In the genomic region with DNA sequence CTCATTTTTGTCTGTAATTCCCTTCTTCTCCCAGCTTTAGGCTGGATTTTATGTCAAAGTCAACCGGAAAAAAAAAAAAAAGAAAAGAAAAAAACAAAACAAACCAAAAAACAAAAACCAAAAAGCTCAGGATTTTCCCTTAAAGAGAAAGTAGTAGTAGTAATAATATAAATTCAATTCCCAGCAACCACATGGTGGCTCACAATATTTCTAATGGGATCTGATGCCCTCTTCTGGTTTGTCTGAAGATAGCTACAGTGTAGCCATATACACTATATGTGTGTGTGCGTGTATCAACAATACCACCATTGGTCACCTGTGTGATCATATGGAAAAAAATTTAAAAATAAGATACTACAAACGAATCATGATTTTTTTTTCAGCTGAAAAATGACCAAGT, we compare ENCODE assay signal across 22 mouse cellular contexts. TPM values are rescaled to one million over a fixed set of nuclear protein-coding genes. Genes with fewer than 3 reads are reported as not detected.
DNase-seq lines count a peak whose midpoint lies in the region; ATAC-seq and TF ChIP-seq lines count a peak whose summit lies in the region.
"Had no signal": no experiment of that assay in that cellular context is flagged by ENCODE, and none has a peak within 500 bp of the region (broad histone marks: within the 10 kb centered on the region; RNA-seq: fewer than 3 reads in every experiment).

No protein-coding gene starts in this region.

- peak; percentile 48 for TF ChIP-seq RAD21 in MEL (IDR thresholded peaks at IDR 0.05; ENCODE audit: low read depth, low read length)

- TF ChIP-seq POLR2A in MEL (IDR thresholded peaks at IDR 0.05; ENCODE audit: control insufficient read depth in 1 of 2, insufficient read depth in 1 of 2, low read depth in 1 of 2, low read length in 2 of 2, poor library complexity in 1 of 2) = no peak

- H3K4me3 ChIP-seq in heart, postnatal 0 days (ENCODE audit: low read depth, low read length) = no peak overlapping the region
- H3K4me3 ChIP-seq in liver, postnatal 0 days (ENCODE audit: low read depth, low read length) = no peak overlapping the region
- no peak overlapping the region for H3K4me3 ChIP-seq in liver, embryonic 11.5 days (ENCODE audit: low read depth, low read length)
- H3K4me3 ChIP-seq in MEL (ENCODE audit: control insufficient read depth in 1 of 2, insufficient read depth in 1 of 2, low read depth in 2 of 2, low read length in 2 of 2) = no peak overlapping the region
- H3K4me3 ChIP-seq: embryonic facial prominence, embryonic 12.5 days; erythroblast, embryonic 14.5 days; heart, embryonic 13.5 days; limb, embryonic 13.5 days; neural tube, embryonic 12.5 days had no signal

- 78% methylated on average over 3 of the region's 3 CpGs for WGBS in heart, postnatal 0 days
- WGBS in liver, postnatal 0 days (ENCODE audit: insufficient replicate concordance) = 77% methylated on average over 3 of the region's 3 CpGs
- WGBS in liver, embryonic 11.5 days = 78% methylated on average over 3 of the region's 3 CpGs

- H3K4me1 ChIP-seq in heart, postnatal 0 days (ENCODE audit: control insufficient read depth, insufficient read depth) = no peaks in the 10 kb centered on the region
- no peaks in the 10 kb centered on the region for H3K4me1 ChIP-seq in liver, postnatal 0 days (ENCODE audit: insufficient read depth)
- no peaks in the 10 kb centered on the region for H3K4me1 ChIP-seq in liver, embryonic 11.5 days (replicated peaks; ENCODE audit: control insufficient read depth, insufficient read depth, low read length)
- peaks cover 0 to 10% of the 10 kb centered on the region in 2 experiments; a peak in 3 of 4 replicates for H3K4me1 ChIP-seq in MEL (ENCODE audit: control insufficient read depth in 1 of 2, insufficient read depth in 2 of 2, low read length in 2 of 2)
- H3K4me1 ChIP-seq: embryonic facial prominence, embryonic 12.5 days; limb, embryonic 13.5 days; neural tube, embryonic 12.5 days had no signal

- no peak for ATAC-seq in heart, postnatal 0 days (ENCODE audit: insufficient read depth, low read depth)
- no peak for ATAC-seq in liver, postnatal 0 days
- ATAC-seq in liver, embryonic 11.5 days (replicated peaks; ENCODE audit: low FRiP score) = no peak
- ATAC-seq: forebrain, embryonic 14.5 days; hindbrain, embryonic 16.5 days had no signal

- no peaks in the 10 kb centered on the region for H3K79me2 ChIP-seq in MEL (ENCODE audit: control insufficient read depth, insufficient read depth, low read length, poor library complexity)

- no peak overlapping the region for H3K4me2 ChIP-seq in heart, postnatal 0 days (ENCODE audit: low read depth, low read length)
- H3K4me2 ChIP-seq in liver, postnatal 0 days (ENCODE audit: low read depth, low read length) = no peak overlapping the region
- no peak overlapping the region for H3K4me2 ChIP-seq in liver, embryonic 11.5 days
- H3K4me2 ChIP-seq: embryonic facial prominence, embryonic 12.5 days; heart, embryonic 13.5 days; limb, embryonic 13.5 days; neural tube, embryonic 12.5 days had no signal

- intact Hi-C loops in heart, postnatal 36 days (cut with DNase I) = no loop called here

- H3K9me3 ChIP-seq in heart, postnatal 0 days (replicated peaks; ENCODE audit: control insufficient read depth, low read length) = no peaks in the 10 kb centered on the region
- no peaks in the 10 kb centered on the region for H3K9me3 ChIP-seq in liver, postnatal 0 days (ENCODE audit: low read length)
- no peaks in the 10 kb centered on the region for H3K9me3 ChIP-seq in liver, embryonic 11.5 days (ENCODE audit: control insufficient read depth, low read length)
- no peaks in the 10 kb centered on the region for H3K9me3 ChIP-seq in MEL (replicated peaks; ENCODE audit: insufficient read depth, low read length)
- H3K9me3 ChIP-seq: embryonic facial prominence, embryonic 12.5 days; G1E; heart, embryonic 13.5 days; limb, embryonic 13.5 days; neural tube, embryonic 12.5 days had no signal

- TF ChIP-seq EP300 in heart, postnatal 0 days (IDR thresholded peaks at IDR 0.05; ENCODE audit: low read depth) = no peak
- no peak for TF ChIP-seq EP300 in liver, postnatal 0 days (IDR thresholded peaks at IDR 0.05; ENCODE audit: low read depth)
- no peak for TF ChIP-seq EP300 in MEL (IDR thresholded peaks at IDR 0.05; ENCODE audit: low read depth in 1 of 2, low read length in 2 of 2)

- peak; percentile 50 for TF ChIP-seq CTCF in heart, postnatal 0 days (IDR thresholded peaks at IDR 0.05; ENCODE audit: low read depth)
- TF ChIP-seq CTCF in liver, postnatal 0 days (IDR thresholded peaks at IDR 0.05; ENCODE audit: low read depth) = peak; percentile 48
- TF ChIP-seq CTCF in MEL (IDR thresholded peaks at IDR 0.05 in 2 of 3, conservative IDR thresholded peaks at IDR 0.05 in 1 of 3; ENCODE audit: control insufficient read depth in 1 of 3, insufficient read depth in 1 of 3, low read depth in 2 of 3, low read length in 3 of 3, poor library complexity in 1 of 3, severe bottlenecking in 1 of 3) = peak in 2 of 3 experiments; percentile 24 to 68; a peak in 3 of 6 replicates

- H3K36me3 ChIP-seq in heart, postnatal 0 days (replicated peaks; ENCODE audit: control insufficient read depth, insufficient read depth, low read length) = no peaks in the 10 kb centered on the region
- no peaks in the 10 kb centered on the region for H3K36me3 ChIP-seq in liver, postnatal 0 days (replicated peaks; ENCODE audit: insufficient read depth, low read length)
- H3K36me3 ChIP-seq in liver, embryonic 11.5 days (ENCODE audit: control insufficient read depth, insufficient read depth, low read length) = no peaks in the 10 kb centered on the region
- H3K36me3 ChIP-seq in MEL (ENCODE audit: control insufficient read depth in 1 of 2, insufficient read depth in 2 of 2, low read length in 2 of 2) = no peaks in the 10 kb centered on the region
- H3K36me3 ChIP-seq: embryonic facial prominence, embryonic 12.5 days; G1E; heart, embryonic 13.5 days; limb, embryonic 13.5 days; neural tube, embryonic 12.5 days had no signal

- no peak for DNase-seq in heart, postnatal 0 days (ENCODE audit: low spot score)
- DNase-seq in heart, postnatal 36 days = no peak
- no peak for DNase-seq in liver, postnatal 0 days
- DNase-seq in liver, embryonic 11.5 days (ENCODE audit: low spot score) = no peak
- peak; percentile 63 for DNase-seq in 416B (ENCODE audit: low read depth)
- DNase-seq in MEL (ENCODE audit: low read depth, low spot score) = peak; percentile 32
- DNase-seq in right cerebral cortex, postnatal 36 days (ENCODE audit: low spot score in 2 of 2) = no peak
- no peak for DNase-seq in frontal cortex, postnatal 36 days (ENCODE audit: low spot score in 2 of 2)
- DNase-seq: cerebellum, adult 8-10 months; heart, postnatal 4 days; kidney, adult 8-10 months; lung, postnatal 14 days; thymus, postnatal 36 days had no signal

- H3K27me3 ChIP-seq in heart, postnatal 0 days (ENCODE audit: control insufficient read depth, insufficient read depth, low read length) = no peaks in the 10 kb centered on the region; the same call in 1 of the 2 replicates
- H3K27me3 ChIP-seq in liver, postnatal 0 days (ENCODE audit: insufficient read depth, low read length) = no peaks in the 10 kb centered on the region
- H3K27me3 ChIP-seq in liver, embryonic 11.5 days (replicated peaks; ENCODE audit: control insufficient read depth, insufficient read depth, low read length) = no peaks in the 10 kb centered on the region
- H3K27me3 ChIP-seq in MEL (ENCODE audit: control insufficient read depth in 1 of 2, insufficient read depth in 2 of 2, low read length in 2 of 2) = no peaks in the 10 kb centered on the region
- H3K27me3 ChIP-seq: embryonic facial prominence, embryonic 12.5 days; limb, embryonic 13.5 days; neural tube, embryonic 12.5 days had no signal

- no peak overlapping the region for H3K9ac ChIP-seq in heart, postnatal 0 days (replicated peaks; ENCODE audit: low read depth, low read length)
- no peak overlapping the region for H3K9ac ChIP-seq in liver, postnatal 0 days (replicated peaks)
- H3K9ac ChIP-seq in liver, embryonic 11.5 days (ENCODE audit: low read depth, low read length) = no peak overlapping the region
- H3K9ac ChIP-seq in MEL (ENCODE audit: control insufficient read depth, low read depth, low read length, poor library complexity, severe bottlenecking) = no peak overlapping the region
- H3K9ac ChIP-seq: embryonic facial prominence, embryonic 12.5 days; heart, embryonic 13.5 days; limb, embryonic 13.5 days; liver, embryonic 14.5 days; neural tube, embryonic 12.5 days had no signal

- no peak overlapping the region for H3K27ac ChIP-seq in heart, postnatal 0 days (ENCODE audit: low read depth)
- H3K27ac ChIP-seq in liver, postnatal 0 days (ENCODE audit: low read depth) = no peak overlapping the region
- H3K27ac ChIP-seq in liver, embryonic 11.5 days (ENCODE audit: low read depth, low read length) = no peak overlapping the region
- no peak overlapping the region for H3K27ac ChIP-seq in MEL (ENCODE audit: control insufficient read depth, low read depth, low read length)
- H3K27ac ChIP-seq: embryonic facial prominence, embryonic 12.5 days; heart, embryonic 13.5 days; limb, embryonic 13.5 days; liver, embryonic 14.5 days; neural tube, embryonic 12.5 days had no signal

TF ChIP-seq in MEL, 35 proteins besides CTCF, POLR2A, EP300 and RAD21:
- no peak for TF ChIP-seq ELF1 (IDR thresholded peaks at IDR 0.05; ENCODE audit: low read depth, low read length)
- peak; percentile 80 for TF ChIP-seq MYC (IDR thresholded peaks at IDR 0.05; ENCODE audit: low read depth, low read length)
- peak; percentile 26; the same call in 1 of the 2 replicates for TF ChIP-seq MXI1 (IDR thresholded peaks at IDR 0.05; ENCODE audit: low read depth, low read length)
- no peak for TF ChIP-seq MEF2A (IDR thresholded peaks at IDR 0.05; ENCODE audit: extremely low read depth, insufficient replicate concordance, low read depth, low read length, poor library complexity, severe bottlenecking)
- no peak for TF ChIP-seq GABPA (IDR thresholded peaks at IDR 0.05; ENCODE audit: low read depth, low read length)
- peak; percentile 26; the same call in 1 of the 2 replicates for TF ChIP-seq ZC3H11A (IDR thresholded peaks at IDR 0.05; ENCODE audit: low read depth, low read length)
- no peak for TF ChIP-seq JUND (IDR thresholded peaks at IDR 0.05; ENCODE audit: low read depth, low read length)
- peak; percentile 52 for TF ChIP-seq SMC3 (IDR thresholded peaks at IDR 0.05; ENCODE audit: low read depth, low read length)
- no peak for TF ChIP-seq CHD1 (IDR thresholded peaks at IDR 0.05; ENCODE audit: low read depth, low read length)
- no peak for TF ChIP-seq ZNF384 (IDR thresholded peaks at IDR 0.05; ENCODE audit: low read depth, low read length)

RNA-seq across cellular contexts. Expression of gene Ehd4, which starts 15.0 kb away (rescaled TPM):
- total RNA-seq in heart, postnatal 0 days (2014; rRNA removed; ENCODE audit: low replicate concordance) = 231 and 250 TPM in 2 replicates
- polyA plus RNA-seq in heart, postnatal 0 days (2015; fragmentation: Nextera tagmentation; extraction: Ambion mirVana) = 438 and 547 TPM in 2 replicates
- total RNA-seq in heart, postnatal 36 days (2021) = 100 to 1,000 TPM; 372 to 460 TPM
- polyA plus RNA-seq in liver, postnatal 0 days (2015; fragmentation: Nextera tagmentation; extraction: Ambion mirVana) = 20.8 and 29.2 TPM in 2 replicates
- polyA plus RNA-seq in liver, embryonic 11.5 days (2014; fragmentation: Nextera tagmentation; extraction: Ambion mirVana) = 24.1 and 26.7 TPM in 2 replicates
- 14.1 and 15.8 TPM in 2 replicates for total RNA-seq in MEL (2012; rRNA removed)
- polyA plus RNA-seq in MEL (2012; ENCODE audit: insufficient read depth in 1 of 2, insufficient read length in 2 of 2, low read depth in 1 of 2, low replicate concordance in 2 of 2, missing spikeins in 1 of 2) = 10 to 100 TPM in 1 of 2 experiments, not detected in 1; 35.5 TPM

Comparison
In these comparisons a context has a peak if more than half of its experiments do, and no peak if none do; other contexts are left out.
1. DNase-seq: peak in 416B (single experiment) and MEL (single experiment); none in heart, postnatal 0 days (single experiment), heart, postnatal 36 days (0 of 2), liver, postnatal 0 days (single experiment), liver, embryonic 11.5 days (single experiment), right cerebral cortex, postnatal 36 days (0 of 2) and frontal cortex, postnatal 36 days (0 of 2).
2. RNA of gene Ehd4, which starts 15.0 kb away (polyA plus RNA-seq): 438 to 547 TPM in heart, postnatal 0 days; 35.5 TPM in MEL, 20.8 to 29.2 TPM in liver, postnatal 0 days and 24.1 to 26.7 TPM in liver, embryonic 11.5 days; every median in the first group is over 10 times any median in the second.
3. Peak in every context shown above with its lines, with median percentiles within 50 percentile points of each other: CTCF ChIP-seq.